ENCODE assay signal across 36 mouse cellular contexts in genomic region chr19:45787450-45787849, GRCm38 (mm10). TPM values are rescaled to one million over a fixed set of nuclear protein-coding genes. Genes with fewer than 3 reads are reported as not detected.
"Had no signal": no experiment of that assay in that cellular context is flagged by ENCODE, and none has a peak within 500 bp of the region (broad histone marks: within the 10 kb centered on the region; RNA-seq: fewer than 3 reads in every experiment).

No protein-coding gene starts in this region.

- DNase-seq: forebrain, postnatal 0 days; gastrocnemius, postnatal 14 days; gastrocnemius, postnatal 36 days; heart, adult 11 months; heart, adult 2 months; heart, postnatal 10 days; kidney, adult 11 months; kidney, adult 2 months; kidney, adult 9 months; kidney, postnatal 14 days; kidney, postnatal 36 days; layer of hippocampus, adult 9-11 months; layer of hippocampus, postnatal 36 days; left cerebral cortex, postnatal 4 days had no signal

- ATAC-seq: forebrain, postnatal 0 days; hindbrain, postnatal 0 days; intestine, embryonic 16.5 days had no signal

- H3K9ac ChIP-seq: forebrain, postnatal 0 days; heart, embryonic 12.5 days; hindbrain, embryonic 13.5 days; hindbrain, embryonic 15.5 days; kidney, embryonic 15.5 days; limb, embryonic 13.5 days; limb, embryonic 15.5 days had no signal

- H3K27me3 ChIP-seq: heart, embryonic 12.5 days; hindbrain, embryonic 13.5 days; hindbrain, embryonic 15.5 days; kidney, embryonic 15.5 days; limb, embryonic 13.5 days; limb, embryonic 15.5 days had no signal

- H3K36me3 ChIP-seq: heart, embryonic 12.5 days; hindbrain, embryonic 13.5 days; hindbrain, embryonic 15.5 days; kidney, embryonic 15.5 days; limb, embryonic 13.5 days; limb, embryonic 15.5 days had no signal

- H3K4me2 ChIP-seq: heart, embryonic 12.5 days; hindbrain, embryonic 13.5 days; hindbrain, embryonic 15.5 days; kidney, embryonic 15.5 days; limb, embryonic 13.5 days; limb, embryonic 15.5 days had no signal

- H3K9me3 ChIP-seq: heart, embryonic 12.5 days; hindbrain, embryonic 13.5 days; hindbrain, embryonic 15.5 days; kidney, embryonic 15.5 days; limb, embryonic 13.5 days; limb, embryonic 15.5 days had no signal

- H3K27ac ChIP-seq: heart, adult 2 months; hindbrain, embryonic 13.5 days; hindbrain, embryonic 15.5 days; hindbrain, postnatal 0 days; kidney, embryonic 15.5 days; kidney, postnatal 0 days; limb, embryonic 13.5 days; limb, embryonic 15.5 days had no signal

- H3K4me3 ChIP-seq: heart, adult 2 months; heart, embryonic 12.5 days; hindbrain, embryonic 13.5 days; hindbrain, embryonic 15.5 days; kidney, embryonic 15.5 days; limb, embryonic 13.5 days; limb, embryonic 15.5 days had no signal

RNA-seq across cellular contexts. Expression of gene Kcnip2, which starts 28.4 kb away (rescaled TPM):
- total RNA-seq: hematopoietic stem cell, adult 5-6 weeks had no signal

RNA-seq across cellular contexts. Expression of gene Fgf8, which starts 44.7 kb away (rescaled TPM):
- total RNA-seq: gastrocnemius, adult 18-20 months; gastrocnemius, adult 8-10 months; gastrocnemius, postnatal 14 days; gastrocnemius, postnatal 36 days; heart, adult 2 months; heart, postnatal 10 days; heart, postnatal 25 days; hematopoietic stem cell, adult 5-6 weeks; layer of hippocampus, adult 18-20 months; layer of hippocampus, adult 8-10 months; layer of hippocampus, postnatal 14 days; layer of hippocampus, postnatal 36 days; left cerebral cortex, adult 18-20 months; left cerebral cortex, adult 8-10 months; left cerebral cortex, postnatal 10 days; left cerebral cortex, postnatal 25 days; left cerebral cortex, postnatal 4 days had no signal
- polyA plus RNA-seq: heart, adult 2 months; heart, embryonic 12.5 days; intestine, embryonic 14.5 days; kidney, adult 2 months; large intestine, adult 2 months had no signal
